Mouse (Mus musculus): ENCODE measurements around the gene Agtr1a. TPM values are rescaled to one million over a fixed set of nuclear protein-coding genes. Genes with fewer than 3 reads are reported as not detected.

Gene Agtr1a
- 1.2 and 4.0 TPM in 2 replicates for polyA plus RNA-seq (2012; rRNA removed; ENCODE audit: low replicate concordance)

GRCm38 (mm10) chr13:30336148-30336801 is at the start of gene Agtr1a:
TSS of gene Agtr1a (plus strand) at chr13:30336441.

Other genes starting within 250 kb of the Agtr1a start
- gene Mboat1, start 200.0 kb upstream of the Agtr1a start, polyA plus RNA-seq (2012; rRNA removed; ENCODE audit: low replicate concordance): 2.3 and 17.8 TPM in 2 replicates
- gene Uqcrfs1, start 208.9 kb downstream of the Agtr1a start, polyA plus RNA-seq (2012; rRNA removed; ENCODE audit: low replicate concordance): 732 and 874 TPM in 2 replicates

All from duodenum, adult 2 months (tissue).